Mouse (Mus musculus): ENCODE results near the gene Ilf3. TPM values are rescaled to one million over a fixed set of nuclear protein-coding genes. Genes with fewer than 3 reads are reported as not detected.
A peak's percentile ranks its signal among the peaks of the same experiment; 100 is the strongest.

The Ilf3 gene
- polyA plus RNA-seq, 1 experiment: 94.0 TPM

DNA sequence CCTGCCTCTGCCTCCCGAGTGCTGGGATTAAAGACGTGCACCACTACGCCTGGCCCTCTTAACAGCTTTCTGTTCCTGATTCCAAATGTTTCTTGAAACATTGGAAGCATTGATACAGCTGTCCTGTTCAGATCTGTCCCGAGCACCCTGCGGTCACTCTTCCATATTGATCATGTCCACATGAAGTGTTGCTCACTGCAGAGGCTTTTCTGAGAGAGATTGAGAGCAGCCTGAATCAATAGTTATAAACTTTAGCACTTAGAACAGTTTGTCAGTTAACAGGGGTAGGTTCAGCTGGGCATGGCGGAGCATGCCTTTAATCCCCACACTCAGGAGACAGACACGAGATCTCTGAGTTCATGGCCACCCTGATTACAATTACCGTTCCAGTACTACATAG, 76.2 kb downstream of the Ilf3 start:
- Histone ChIP-seq H3K27ac (ENCODE audit: insufficient read depth, low read length) (no peak overlapping the region), H3K4me3 (ENCODE audit: insufficient read depth, low read length) (no peak overlapping the region)
- TF ChIP-seq CTCF (IDR thresholded peaks at IDR 0.05; ENCODE audit: borderline replicate concordance, insufficient read depth, low read length) (no peak), POLR2A (IDR thresholded peaks at IDR 0.05; ENCODE audit: low read depth, low read length) (no peak)

DNA sequence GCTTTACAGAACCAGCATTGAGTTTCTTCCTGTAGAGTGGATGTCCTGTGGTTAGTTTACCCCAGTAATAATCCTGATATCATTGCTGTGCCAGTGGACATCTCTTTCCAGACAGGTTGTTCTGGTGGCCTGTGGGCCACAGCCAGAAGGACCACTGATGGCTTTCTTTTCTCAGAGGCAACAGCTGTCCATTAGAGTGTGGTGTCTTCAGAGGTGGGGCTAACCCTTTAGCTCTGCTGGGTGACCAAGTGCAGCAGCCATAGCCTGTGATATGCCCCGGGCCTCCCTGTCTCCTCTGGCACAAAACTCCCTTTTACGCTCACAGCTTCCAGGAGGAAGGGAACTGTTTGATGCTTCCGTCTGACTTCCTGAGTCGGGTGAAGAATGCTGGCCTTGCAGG, 76.9 kb downstream of the Ilf3 start:
- Histone ChIP-seq H3K27ac (ENCODE audit: insufficient read depth, low read length) (no peak overlapping the region), H3K4me3 (ENCODE audit: insufficient read depth, low read length) (no peak overlapping the region)
- TF ChIP-seq POLR2A (IDR thresholded peaks at IDR 0.05; ENCODE audit: low read depth, low read length) (no peak), CTCF (IDR thresholded peaks at IDR 0.05; ENCODE audit: borderline replicate concordance, insufficient read depth, low read length) (no peak)

More for the DNA sequence above, 76.2 kb downstream of the Ilf3 start:
- peaks cover 5% of the 10 kb centered on the region for H3K4me1 ChIP-seq (ENCODE audit: control insufficient read depth, insufficient read depth, low read length)

GRCm38 (mm10) chr9:21445081-21445744, 77.5 kb downstream of the Ilf3 start:
- Histone ChIP-seq H3K4me1 (ENCODE audit: control insufficient read depth, insufficient read depth, low read length) (no peaks in the 10 kb centered on the region), H3K4me3 (ENCODE audit: insufficient read depth, low read length) (no peak overlapping the region), H3K27ac (ENCODE audit: insufficient read depth, low read length) (no peak overlapping the region)
- TF ChIP-seq CTCF (IDR thresholded peaks at IDR 0.05; ENCODE audit: borderline replicate concordance, insufficient read depth, low read length) (no peak), POLR2A (IDR thresholded peaks at IDR 0.05; ENCODE audit: low read depth, low read length) (no peak)

More for the DNA sequence above, 76.9 kb downstream of the Ilf3 start:
- peaks cover 2% of the 10 kb centered on the region; the same call in 1 of the 2 replicates for H3K4me1 ChIP-seq (ENCODE audit: control insufficient read depth, insufficient read depth, low read length)

- Histone ChIP-seq H3K4me1 (ENCODE audit: control insufficient read depth, insufficient read depth, low read length) (peaks cover 8% of the 10 kb centered on the region), H3K4me3 (ENCODE audit: insufficient read depth, low read length) (no peak overlapping the region), H3K27ac (ENCODE audit: insufficient read depth, low read length) (no peak overlapping the region)
- TF ChIP-seq CTCF (IDR thresholded peaks at IDR 0.05; ENCODE audit: borderline replicate concordance, insufficient read depth, low read length): no peak
- TF ChIP-seq POLR2A (IDR thresholded peaks at IDR 0.05; ENCODE audit: low read depth, low read length): no peak
Measured at GRCm38 (mm10) chr9:21447778-21448177, 80.1 kb downstream of the Ilf3 start.

GRCm38 (mm10) chr9:21449710-21450109, 82.0 kb downstream of the Ilf3 start:
- Histone ChIP-seq H3K4me3 (ENCODE audit: insufficient read depth, low read length) (no peak overlapping the region), H3K27ac (ENCODE audit: insufficient read depth, low read length) (no peak overlapping the region), H3K4me1 (ENCODE audit: control insufficient read depth, insufficient read depth, low read length) (peaks cover 10% of the 10 kb centered on the region)
- TF ChIP-seq POLR2A (IDR thresholded peaks at IDR 0.05; ENCODE audit: low read depth, low read length) (no peak), CTCF (IDR thresholded peaks at IDR 0.05; ENCODE audit: borderline replicate concordance, insufficient read depth, low read length) (no peak)

DNA sequence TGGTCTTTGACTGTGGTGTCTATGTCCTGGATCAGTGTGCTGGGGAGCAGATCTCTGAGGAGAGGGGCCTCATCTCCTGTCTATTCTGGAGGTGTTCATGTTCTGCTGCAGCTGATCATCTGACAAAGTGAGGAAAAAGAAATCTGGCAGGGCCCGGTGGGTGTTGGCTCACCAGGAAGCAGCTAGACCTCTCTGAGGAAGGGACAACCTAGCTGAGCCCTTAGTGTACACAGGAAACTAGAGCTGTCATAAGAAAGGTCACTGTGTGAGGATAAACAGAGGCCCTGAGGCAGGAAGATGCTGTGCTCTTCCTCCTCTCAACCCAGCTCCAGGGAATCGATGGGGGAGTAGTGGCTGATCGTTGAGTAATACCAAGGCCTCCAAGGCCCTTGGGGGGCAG, 82.6 kb downstream of the Ilf3 start:
- no peak overlapping the region for H3K4me3 ChIP-seq (ENCODE audit: insufficient read depth, low read length)
- no peak for TF ChIP-seq CTCF (IDR thresholded peaks at IDR 0.05; ENCODE audit: borderline replicate concordance, insufficient read depth, low read length)
- no peak for TF ChIP-seq POLR2A (IDR thresholded peaks at IDR 0.05; ENCODE audit: low read depth, low read length)
- no peak overlapping the region for H3K27ac ChIP-seq (ENCODE audit: insufficient read depth, low read length)
- H3K4me1 ChIP-seq (ENCODE audit: control insufficient read depth, insufficient read depth, low read length): peaks cover 10% of the 10 kb centered on the region

DNA sequence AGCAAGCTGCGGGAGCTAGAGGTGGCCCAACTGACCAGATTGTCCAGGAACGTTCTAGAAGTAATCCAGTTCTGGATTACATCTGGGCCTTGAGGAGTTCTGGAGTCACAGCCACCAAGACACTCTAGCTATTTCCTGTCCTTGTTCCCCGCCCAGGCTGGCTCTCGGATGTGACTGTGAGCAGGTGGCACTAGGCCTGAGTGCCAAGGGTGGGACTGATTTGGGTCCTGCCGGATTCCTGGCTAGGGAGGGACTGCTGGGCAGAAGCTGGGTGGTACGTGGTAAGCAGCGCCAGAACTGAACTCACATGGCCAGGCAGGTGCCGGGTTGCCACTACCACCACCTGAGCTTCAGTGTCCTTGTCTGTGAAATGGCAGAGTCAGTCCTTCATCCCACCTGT, 83.7 kb downstream of the Ilf3 start:
- TF ChIP-seq POLR2A (IDR thresholded peaks at IDR 0.05; ENCODE audit: low read depth, low read length): no peak
- peaks cover 10% of the 10 kb centered on the region for H3K4me1 ChIP-seq (ENCODE audit: control insufficient read depth, insufficient read depth, low read length)
- H3K27ac ChIP-seq (ENCODE audit: insufficient read depth, low read length): no peak overlapping the region
- no peak overlapping the region for H3K4me3 ChIP-seq (ENCODE audit: insufficient read depth, low read length)

GRCm38 (mm10) chr9:21451870-21452269, 84.2 kb downstream of the Ilf3 start:
- H3K4me3 ChIP-seq (ENCODE audit: insufficient read depth, low read length): no peak overlapping the region
- no peak overlapping the region for H3K27ac ChIP-seq (ENCODE audit: insufficient read depth, low read length)
- peaks cover 10% of the 10 kb centered on the region for H3K4me1 ChIP-seq (ENCODE audit: control insufficient read depth, insufficient read depth, low read length)
- TF ChIP-seq CTCF (IDR thresholded peaks at IDR 0.05; ENCODE audit: borderline replicate concordance, insufficient read depth, low read length): no peak
- TF ChIP-seq POLR2A (IDR thresholded peaks at IDR 0.05; ENCODE audit: low read depth, low read length): no peak

- no peak for TF ChIP-seq POLR2A (IDR thresholded peaks at IDR 0.05; ENCODE audit: low read depth, low read length)
- TF ChIP-seq CTCF (IDR thresholded peaks at IDR 0.05; ENCODE audit: borderline replicate concordance, insufficient read depth, low read length): no peak
- Histone ChIP-seq H3K4me3 (ENCODE audit: insufficient read depth, low read length) (no peak overlapping the region), H3K27ac (ENCODE audit: insufficient read depth, low read length) (peak overlapping the region; percentile 41; the same call in 1 of the 2 replicates), H3K4me1 (ENCODE audit: control insufficient read depth, insufficient read depth, low read length) (peaks cover 13% of the 10 kb centered on the region)
Measured at GRCm38 (mm10) chr9:21453003-21453402, 85.3 kb downstream of the Ilf3 start.

DNA sequence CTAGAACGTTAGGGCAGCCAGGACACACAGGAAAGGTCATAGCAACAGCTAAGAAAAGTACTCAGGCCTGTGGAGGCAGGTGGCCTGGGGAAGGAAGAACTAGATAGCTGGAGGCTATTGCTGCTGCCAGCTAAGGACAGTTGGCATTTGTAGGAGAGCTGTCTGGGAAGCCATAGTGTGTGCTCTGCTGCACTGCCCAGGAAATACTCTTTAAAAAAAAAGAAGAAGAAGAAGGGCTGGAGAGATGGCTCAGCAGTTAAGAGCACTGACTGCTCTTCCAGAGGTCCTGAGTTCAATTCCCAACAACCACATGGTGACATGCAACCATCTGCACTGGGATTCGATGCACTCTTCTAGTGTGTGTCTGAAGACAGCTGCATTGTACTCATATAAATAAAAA, 85.8 kb downstream of the Ilf3 start:
- TF ChIP-seq POLR2A (IDR thresholded peaks at IDR 0.05; ENCODE audit: low read depth, low read length) (no peak), CTCF (IDR thresholded peaks at IDR 0.05; ENCODE audit: borderline replicate concordance, insufficient read depth, low read length) (no peak)
- Histone ChIP-seq H3K4me1 (ENCODE audit: control insufficient read depth, insufficient read depth, low read length) (peaks cover 13% of the 10 kb centered on the region), H3K4me3 (ENCODE audit: insufficient read depth, low read length) (no peak overlapping the region), H3K27ac (ENCODE audit: insufficient read depth, low read length) (peak overlapping the region; percentile 41; the same call in 1 of the 2 replicates)
